Mouse (Mus musculus) cerebellum, postnatal 14 days (tissue): ENCODE measurements at regions not wholly inside any gene's neighbourhood (a gene's known extent, or its start where the extent isn't known, plus 50 kb on each side); places are given as distances from the start of the nearest gene placed in this dataset.
A peak's percentile ranks its signal among the peaks of the same experiment; 100 is the strongest.

Source experiments
- DNase-seq, 2 experiments: peaks; one replicate each; pipeline ENCODE4 v3.0.0; 2021; ENCODE audit warnings: mixed read lengths in 2 of 2

DNA sequence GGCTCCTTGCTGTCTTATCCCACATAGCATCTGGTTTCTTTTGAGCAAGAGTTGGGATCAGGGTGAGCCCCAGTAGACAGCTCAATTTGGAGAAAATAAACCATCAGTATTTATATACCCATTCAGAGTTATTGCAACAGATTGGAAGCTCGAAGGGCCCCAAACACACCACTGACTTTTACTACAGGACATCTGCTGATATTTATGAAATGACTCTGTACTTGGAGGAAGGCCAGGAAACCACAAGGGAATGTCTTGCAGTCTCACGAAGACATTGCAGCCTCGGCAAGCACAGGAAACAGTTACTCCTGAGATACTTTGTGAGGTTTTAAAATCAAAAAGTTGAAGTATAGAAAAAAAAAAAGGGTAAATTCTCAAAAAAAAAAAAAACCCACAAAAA, 375.1 kb upstream of the 4931408C20Rik start:
- DNase-seq, result peak; percentile 36 to 52
